Mouse (Mus musculus) G1E-ER4 (cell line): ENCODE measurements around the gene Zfp462. TPM values are rescaled to one million over a fixed set of nuclear protein-coding genes. Genes with fewer than 3 reads are reported as not detected.

Experiments
- GATA1 ChIP-seq: IDR thresholded peaks from one replicate; pipeline ENCODE4 v1.8.0; 2012; ENCODE audit warnings: low read length, inconsistent platforms
- polyA plus RNA-seq: library from polyadenylated mRNA; stranded (reverse); fragments of >175 nt; gene quantifications from 2 replicates; pipeline ENCODE4 v1.2.3, GENCODE M21; 2012

Gene Zfp462
- polyA plus RNA-seq, 1 experiment: not detected

- no peak for TF ChIP-seq GATA1
Observed at GRCm38 (mm10) chr4:54972827-54973560, 28.1 kb downstream of the Zfp462 start.

GRCm38 (mm10) chr4:54979771-54980472 lies 35.1 kb downstream of the Zfp462 start:
- TF ChIP-seq GATA1: no peak

GRCm38 (mm10) chr4:54984502-54984901 lies 39.7 kb downstream of the Zfp462 start:
- no peak for TF ChIP-seq GATA1

- TF ChIP-seq GATA1: no peak
Observed at GRCm38 (mm10) chr4:54986671-54987070, 41.8 kb downstream of the Zfp462 start.

GRCm38 (mm10) chr4:54987256-54987655 lies 42.4 kb downstream of the Zfp462 start:
- no peak for TF ChIP-seq GATA1

- no peak for TF ChIP-seq GATA1
Observed at GRCm38 (mm10) chr4:54987926-54988325, 43.1 kb downstream of the Zfp462 start.

- TF ChIP-seq GATA1: no peak
Observed at GRCm38 (mm10) chr4:54991973-54992372, 47.1 kb downstream of the Zfp462 start.

GRCm38 (mm10) chr4:54995258-54995657 lies 50.4 kb downstream of the Zfp462 start:
- no peak for TF ChIP-seq GATA1

GRCm38 (mm10) chr4:54996064-54996463 lies 51.2 kb downstream of the Zfp462 start:
- no peak for TF ChIP-seq GATA1

- TF ChIP-seq GATA1: no peak
Observed at GRCm38 (mm10) chr4:54998146-54998841, 53.4 kb downstream of the Zfp462 start.

GRCm38 (mm10) chr4:54999556-54999955 lies 54.7 kb downstream of the Zfp462 start:
- TF ChIP-seq GATA1: no peak

GRCm38 (mm10) chr4:55001386-55001785 lies 56.5 kb downstream of the Zfp462 start:
- no peak for TF ChIP-seq GATA1

- TF ChIP-seq GATA1: no peak
Observed at GRCm38 (mm10) chr4:55003128-55003527, 58.3 kb downstream of the Zfp462 start.

GRCm38 (mm10) chr4:55005066-55005465 lies 60.2 kb downstream of the Zfp462 start:
- no peak for TF ChIP-seq GATA1

- TF ChIP-seq GATA1: no peak
Observed at GRCm38 (mm10) chr4:55005521-55005969, 60.7 kb downstream of the Zfp462 start.

- no peak for TF ChIP-seq GATA1
Observed at GRCm38 (mm10) chr4:55006024-55006423, 61.2 kb downstream of the Zfp462 start.
